ENCODE assay signal across 1 mouse cellular context in genomic region chr7:110114699-110115098, GRCm38 (mm10).
TF ChIP-seq lines count a peak whose summit lies in the region.

No protein-coding gene starts in this region.

TF ChIP-seq in C2C12, 6 proteins besides CTCF, POLR2A, EP300 and RAD21 (continued from another document):
- no peak for TF ChIP-seq MYOG (IDR thresholded peaks at IDR 0.05; ENCODE audit: control insufficient read depth, extremely low read depth, insufficient read length)
- peak; percentile 18 for TF ChIP-seq FOSL1 (IDR thresholded peaks at IDR 0.05; ENCODE audit: insufficient read depth, low read length, poor library complexity, severe bottlenecking)
